Mouse (Mus musculus) mouse embryonic stem cell (cell line): ENCODE measurements around the gene Nqo2.
"Not testable (repeated sequence)": the region's sequence is repeated elsewhere in the genome, so short reads cannot be mapped to it uniquely, and the experiment has no call there.

ENCODE experiments used
- in situ Hi-C, 2 experiments: fragments of 300-500 bp; cut with MboI; formaldehyde crosslinking; loops; 1 replicate in 1 of 2; 3 replicates in 1 of 2; pipeline ENCODE4 v1.14.3; 2019 to 2020; ENCODE audit warnings: low sequenced_read_pairs in 2 of 2, low pct_unique_long_range_greater_than_20kb in 1 of 2, mixed read lengths in 1 of 2; ENCODE audit not compliant: unreplicated experiment in 1 of 2

Nqo2 gene

GRCm38 (mm10) chr13:33964206-33965046 lies at the start of gene Nqo2:
Gene Nqo2, plus strand, starts transcription at chr13:33964687.
- in situ Hi-C loops = loop anchor here in 1 of 2 experiments (5.0 kb wide), 1 partner anchor 38 kb away; the partner anchor contains the start of genes Ripk1 and Serpinb6a

GRCm38 (mm10) chr13:33921041-33921440 lies 43.4 kb upstream of the Nqo2 start:
- in situ Hi-C loops = no loop called here

- in situ Hi-C loops = no loop called here
Measured at GRCm38 (mm10) chr13:33921699-33922098, 42.8 kb upstream of the Nqo2 start.

- in situ Hi-C loops = no loop called here
Measured at GRCm38 (mm10) chr13:33930281-33930680, 34.2 kb upstream of the Nqo2 start.

GRCm38 (mm10) chr13:33930912-33931311 lies 33.6 kb upstream of the Nqo2 start:
- in situ Hi-C loops = no loop called here

GRCm38 (mm10) chr13:33934743-33935142 lies 29.7 kb upstream of the Nqo2 start:
- in situ Hi-C loops = no loop called here

GRCm38 (mm10) chr13:33935465-33936181 lies 28.9 kb upstream of the Nqo2 start:
- in situ Hi-C loops = no loop called here

- in situ Hi-C loops = no loop called here
Measured at GRCm38 (mm10) chr13:33937151-33937550, 27.3 kb upstream of the Nqo2 start.

GRCm38 (mm10) chr13:33937587-33937986 lies 26.9 kb upstream of the Nqo2 start:
- in situ Hi-C loops = not testable (repeated sequence)

GRCm38 (mm10) chr13:33941288-33941808 lies 23.1 kb upstream of the Nqo2 start:
- in situ Hi-C loops = no loop called here

GRCm38 (mm10) chr13:33942212-33942779 lies 22.2 kb upstream of the Nqo2 start:
- in situ Hi-C loops = no loop called here

GRCm38 (mm10) chr13:33951308-33952074 lies 13.0 kb upstream of the Nqo2 start:
- in situ Hi-C loops = loop anchor here in 1 of 2 experiments (10.0 kb wide), 1 partner anchor 53 kb away; the partner anchor contains the start of genes Ripk1 and Serpinb6a

- in situ Hi-C loops = loop anchor here in 1 of 2 experiments (10.0 kb wide), 1 partner anchor 53 kb away; the partner anchor contains the start of genes Ripk1 and Serpinb6a
Measured at GRCm38 (mm10) chr13:33952075-33952449, 12.4 kb upstream of the Nqo2 start.

- in situ Hi-C loops = loop anchor here in 1 of 2 experiments (10.0 kb wide), 1 partner anchor 52 kb away; the partner anchor contains the start of genes Ripk1 and Serpinb6a
Measured at GRCm38 (mm10) chr13:33952947-33953346, 11.5 kb upstream of the Nqo2 start.

- in situ Hi-C loops = loop anchor here in 1 of 2 experiments (10.0 kb wide), 1 partner anchor 48 kb away; the partner anchor contains the start of genes Ripk1 and Serpinb6a
Measured at GRCm38 (mm10) chr13:33956571-33957421, 7.7 kb upstream of the Nqo2 start.

- in situ Hi-C loops = loop anchor here (5.0 to 10.0 kb wide), 2 partner anchors 43 to 45 kb away; partner anchors contain the start of genes Ripk1 (in 2 of the 2) and Serpinb6a (in 2 of the 2)
Measured at GRCm38 (mm10) chr13:33959771-33960170, 4.7 kb upstream of the Nqo2 start.
